Mouse (Mus musculus) left cerebral cortex, postnatal 36 days (tissue): ENCODE measurements around the gene Patj. TPM values are rescaled to one million over a fixed set of nuclear protein-coding genes. Genes with fewer than 3 reads are reported as not detected.
"Not testable (repeated sequence)": the region's sequence is repeated elsewhere in the genome, so short reads cannot be mapped to it uniquely, and the experiment has no call there.

ENCODE experiments used
- DNase-seq, 2 experiments: peaks; one replicate each; pipeline ENCODE4 v3.0.0; 2021 to 2022; ENCODE audit warnings: low spot score in 2 of 2, mixed read lengths in 1 of 2
- intact Hi-C: fragments of 180-260 bp; cut with DNase I; formaldehyde crosslinking; loops from one replicate; pipeline ENCODE4 v1.15.1; 2025
- total RNA-seq, 2 experiments: library from RNA; stranded (reverse); gene quantifications; 2 replicates each; pipeline ENCODE4 v1.2.3; 2021

Gene Patj
- total RNA-seq: 10 to 100 TPM in 1 of 2 experiments, 1 to 10 TPM in 1; 7.5 to 19.6 TPM

- intact Hi-C loops: no loop called here
- DNase-seq: peak; percentile 61 to 85
Observed at GRCm38 (mm10) chr4:98395690-98396437, at the start of gene Patj. TSS of gene Patj (plus strand) at chr4:98395785.

- DNase-seq: no peak
- intact Hi-C loops: no loop called here
Observed at GRCm38 (mm10) chr4:98348580-98348979, 47.0 kb upstream of the Patj start.

- no peak for DNase-seq
- intact Hi-C loops: no loop called here
Observed at GRCm38 (mm10) chr4:98358034-98358809, 37.4 kb upstream of the Patj start.

- intact Hi-C loops: no loop called here
- DNase-seq: no peak
Observed at GRCm38 (mm10) chr4:98375401-98375800, 20.2 kb upstream of the Patj start.

- intact Hi-C loops: no loop called here
- DNase-seq: no peak
Observed at GRCm38 (mm10) chr4:98376943-98377342, 18.6 kb upstream of the Patj start.

- peak; percentile 80 to 85 for DNase-seq
- intact Hi-C loops: no loop called here
Observed at GRCm38 (mm10) chr4:98382716-98383424, 12.7 kb upstream of the Patj start, which contains the start of gene Tm2d1. TSS of gene Tm2d1 (minus strand) at chr4:98383306.

GRCm38 (mm10) chr4:98385036-98385435 lies 10.5 kb upstream of the Patj start:
- intact Hi-C loops: no loop called here
- DNase-seq: no peak

- intact Hi-C loops: no loop called here
- DNase-seq: no peak
Observed at GRCm38 (mm10) chr4:98395346-98395689, 267 bp upstream of the Patj start.

- no peak for DNase-seq
- intact Hi-C loops: no loop called here
Observed at GRCm38 (mm10) chr4:98400926-98401583, 5.5 kb downstream of the Patj start.

GRCm38 (mm10) chr4:98401584-98401962 lies 6.0 kb downstream of the Patj start:
- DNase-seq: no peak
- intact Hi-C loops: no loop called here

GRCm38 (mm10) chr4:98403492-98403891 lies 7.9 kb downstream of the Patj start:
- intact Hi-C loops: no loop called here
- DNase-seq: no peak

GRCm38 (mm10) chr4:98404412-98404811 lies 8.8 kb downstream of the Patj start:
- DNase-seq: no peak
- intact Hi-C loops: no loop called here

GRCm38 (mm10) chr4:98408455-98408854 lies 12.9 kb downstream of the Patj start:
- intact Hi-C loops: no loop called here
- DNase-seq: no peak

GRCm38 (mm10) chr4:98415150-98415549 lies 19.6 kb downstream of the Patj start:
- intact Hi-C loops, DNase-seq: not testable (repeated sequence)

- no peak for DNase-seq
- intact Hi-C loops: no loop called here
Observed at GRCm38 (mm10) chr4:98428371-98428770, 32.8 kb downstream of the Patj start.

GRCm38 (mm10) chr4:98435641-98436457 lies 40.3 kb downstream of the Patj start:
- intact Hi-C loops: no loop called here
- no peak for DNase-seq

GRCm38 (mm10) chr4:98436664-98437363 lies 41.2 kb downstream of the Patj start:
- intact Hi-C loops: no loop called here
- no peak for DNase-seq

- intact Hi-C loops: loop anchor here (10.0 kb wide), 1 partner anchor 685 kb away; no protein-coding TSS in a partner anchor
Observed at GRCm38 (mm10) chr4:98439261-98440005, 43.8 kb downstream of the Patj start.

More at GRCm38 (mm10) chr4:98439261-98440005, 43.8 kb downstream of the Patj start:
- DNase-seq: no peak
